Mouse (Mus musculus) brown adipose tissue, adult 24 weeks (tissue): ENCODE results near the gene Hrh2. TPM values are rescaled to one million over a fixed set of nuclear protein-coding genes. Genes with fewer than 3 reads are reported as not detected.

Experiments used
- H3K27ac ChIP-seq: fragments of 200-500 bp; replicated peaks from 2 replicates; pipeline ENCODE4 v1.5.1; 2012; ENCODE audit warnings: low read depth, mild to moderate bottlenecking, low read length
- H3K4me1 ChIP-seq: fragments of 200-500 bp; 2 replicates; pipeline ENCODE4 v1.6.1; 2012; ENCODE audit warnings: low read length, mixed read lengths; ENCODE audit not compliant: control insufficient read depth, insufficient read depth, insufficient read length
- H3K4me3 ChIP-seq: fragments of 200-500 bp; 2 replicates; pipeline ENCODE4 v1.5.1; 2012; ENCODE audit warnings: low read depth, mild to moderate bottlenecking, low read length, moderate library complexity; ENCODE audit not compliant: insufficient read depth
- polyA plus RNA-seq: library from polyadenylated mRNA; stranded (reverse); fragments of >200 nt; gene quantifications from 2 replicates; pipeline ENCODE4 v1.2.4, GENCODE M21; 2012; ENCODE audit not compliant: missing spikeins, insufficient read depth, insufficient read length

The Hrh2 gene
- polyA plus RNA-seq, 1 experiment: 0.87 TPM

GRCm38 (mm10) chr13:54188190-54188706 lies 3.7 kb upstream of the Hrh2 start:
- Histone ChIP-seq H3K4me3 (no peak overlapping the region), H3K27ac (no peak overlapping the region), H3K4me1 (no peaks in the 10 kb centered on the region)

- peaks cover 5% of the 10 kb centered on the region for H3K4me1 ChIP-seq
- no peak overlapping the region for H3K27ac ChIP-seq
- H3K4me3 ChIP-seq: no peak overlapping the region
Measured at GRCm38 (mm10) chr13:54189896-54190295, 2.0 kb upstream of the Hrh2 start.

- Histone ChIP-seq H3K27ac (no peak overlapping the region), H3K4me3 (no peak overlapping the region), H3K4me1 (peaks cover 5% of the 10 kb centered on the region)
Measured at GRCm38 (mm10) chr13:54191181-54191580, 748 bp upstream of the Hrh2 start.

DNA sequence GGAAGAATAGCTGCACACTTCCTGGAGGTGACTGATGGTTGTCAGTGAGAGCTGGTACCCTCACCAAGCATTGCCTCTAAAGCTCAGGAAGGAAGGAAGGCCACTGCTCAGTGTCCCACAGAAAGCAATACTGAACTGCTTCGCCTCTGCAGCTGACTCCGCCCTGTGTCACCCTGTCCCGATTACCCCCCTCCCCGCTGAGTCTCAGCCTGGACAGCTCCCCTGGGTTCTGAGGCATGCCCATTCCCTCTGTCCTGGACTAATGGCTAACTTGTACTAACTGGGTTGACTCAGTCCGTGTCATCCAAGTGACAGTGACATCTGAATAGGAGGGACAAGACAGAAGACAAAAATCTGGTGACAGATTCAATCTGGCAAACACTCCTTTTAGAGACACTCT lies 1.7 kb downstream of the Hrh2 start:
- H3K4me3 ChIP-seq: peak overlapping the region; percentile 65
- peak overlapping the region; percentile 41; the same call in 1 of the 2 replicates for H3K27ac ChIP-seq

GRCm38 (mm10) chr13:54199000-54199399 lies 7.1 kb downstream of the Hrh2 start:
- no peaks in the 10 kb centered on the region; the same call in 1 of the 2 replicates for H3K4me1 ChIP-seq
- H3K4me3 ChIP-seq: no peak overlapping the region
- H3K27ac ChIP-seq: no peak overlapping the region

More for the DNA sequence above, 1.7 kb downstream of the Hrh2 start:
- H3K4me1 ChIP-seq: peaks cover 5% of the 10 kb centered on the region

DNA sequence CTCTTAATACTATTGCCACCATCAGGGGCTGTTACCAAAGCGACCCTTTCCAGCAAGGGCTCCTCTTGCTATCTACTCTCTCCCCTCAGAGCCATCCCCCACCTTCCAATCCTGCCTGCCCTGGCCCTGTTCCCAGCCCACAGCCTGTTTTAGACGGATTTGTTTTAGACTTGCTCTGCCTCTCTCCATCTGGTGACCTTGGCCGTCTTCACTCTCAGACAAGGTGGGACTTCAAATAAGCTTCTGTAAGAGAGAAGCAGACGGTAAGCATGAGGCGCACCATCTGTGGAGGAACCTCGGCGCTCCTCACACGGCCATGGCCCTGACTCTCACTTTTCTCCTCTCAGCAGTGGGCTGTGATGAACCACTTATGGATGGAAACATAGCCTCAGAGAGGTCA lies 10.5 kb downstream of the Hrh2 start:
- peaks cover 14% of the 10 kb centered on the region for H3K4me1 ChIP-seq
- H3K4me3 ChIP-seq: no peak overlapping the region
- H3K27ac ChIP-seq: no peak overlapping the region

DNA sequence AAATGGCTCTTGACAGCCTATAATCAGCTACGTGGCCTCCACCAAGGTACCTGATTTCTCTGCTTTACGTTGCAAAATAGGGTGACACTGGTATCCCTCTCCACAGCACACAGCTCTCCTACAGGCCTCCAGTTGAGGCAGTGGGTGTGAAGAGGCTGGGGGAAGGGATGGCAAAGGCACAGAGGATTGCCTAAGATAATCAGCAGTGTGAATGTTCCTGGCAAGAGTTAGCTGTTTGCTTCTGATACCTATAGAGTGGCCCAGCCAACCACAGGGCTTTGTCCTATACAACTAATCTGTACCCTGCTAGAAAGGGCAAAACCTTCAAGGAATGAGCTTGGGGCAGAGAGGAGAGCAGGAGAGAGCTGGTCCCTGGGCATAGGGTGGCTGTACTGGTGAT lies 11.5 kb downstream of the Hrh2 start:
- Histone ChIP-seq H3K27ac (no peak overlapping the region), H3K4me3 (no peak overlapping the region), H3K4me1 (peaks cover 16% of the 10 kb centered on the region)

GRCm38 (mm10) chr13:54205195-54205594 lies 13.3 kb downstream of the Hrh2 start:
- Histone ChIP-seq H3K27ac (no peak overlapping the region), H3K4me3 (no peak overlapping the region), H3K4me1 (peaks cover 17% of the 10 kb centered on the region)

DNA sequence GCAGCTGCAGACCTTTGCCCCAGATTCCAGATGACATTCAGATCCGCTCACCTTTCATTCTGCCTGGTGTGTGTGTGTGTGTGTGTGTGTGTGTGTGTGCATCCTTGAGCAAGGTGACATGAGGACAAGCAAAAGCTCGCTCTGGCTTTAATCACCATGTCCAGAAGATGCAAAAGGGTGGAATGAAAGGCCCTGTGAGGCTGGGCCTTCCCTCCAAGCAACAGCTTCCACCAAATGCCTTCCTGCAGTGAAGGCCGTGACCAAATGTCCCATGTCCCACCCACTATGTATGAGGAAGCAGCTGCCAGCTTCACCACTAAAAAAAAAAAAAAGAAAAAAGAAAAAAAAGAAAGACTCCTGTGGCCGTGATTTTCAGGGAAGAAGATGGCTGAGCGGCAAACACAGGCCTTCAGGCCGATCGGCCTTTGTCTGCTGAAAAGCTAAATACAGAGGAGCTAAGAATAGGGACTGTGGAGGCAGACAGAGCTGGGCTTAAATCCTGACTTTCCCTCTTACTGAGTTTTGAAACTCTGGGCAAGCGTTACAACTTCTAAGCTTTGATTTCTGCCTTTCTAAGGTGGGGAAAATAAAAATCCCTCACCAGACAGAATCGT lies 14.3 kb downstream of the Hrh2 start:
- no peak overlapping the region for H3K4me3 ChIP-seq
- peaks cover 17% of the 10 kb centered on the region for H3K4me1 ChIP-seq
- 0 out of 2 replicates have a peak overlapping the region, but pooled peaks have one; percentile 15 for H3K27ac ChIP-seq

DNA sequence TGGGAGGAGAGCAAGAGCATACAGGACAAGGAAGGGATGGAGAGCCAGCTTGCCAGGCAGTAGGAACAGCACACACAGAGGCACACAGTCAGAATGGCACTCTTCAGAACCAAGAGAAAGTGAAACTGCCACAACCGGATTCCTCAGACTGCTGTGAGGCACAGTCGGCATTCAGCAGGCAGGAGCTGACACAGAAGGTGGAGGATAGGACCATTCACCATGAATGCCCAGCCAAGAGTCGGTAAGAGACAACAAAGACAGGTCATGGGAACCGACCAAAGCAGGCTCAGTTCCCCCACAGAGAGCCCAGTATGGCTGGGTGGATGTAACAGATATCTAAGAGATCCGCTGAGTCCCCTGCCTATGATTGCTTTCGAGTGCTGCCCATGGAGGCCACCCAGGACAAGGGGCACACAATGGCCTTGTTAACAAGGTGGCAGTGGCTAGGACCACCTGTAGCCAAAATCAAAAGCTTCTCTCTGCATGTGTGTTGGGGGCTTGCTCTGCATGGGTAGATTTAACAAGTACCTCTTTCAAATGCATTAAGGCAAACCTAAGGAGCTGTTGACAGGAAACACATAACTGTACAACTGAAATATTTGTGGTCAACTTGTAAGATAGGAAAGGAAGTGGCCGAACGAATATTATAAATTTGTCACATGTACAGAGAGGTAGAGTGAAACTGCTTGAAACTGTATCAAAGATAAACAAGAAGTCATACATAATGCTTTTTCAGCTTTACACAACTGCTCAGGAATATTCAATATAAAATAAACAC lies 17.7 kb downstream of the Hrh2 start:
- Histone ChIP-seq H3K4me1 (peaks cover 17% of the 10 kb centered on the region), H3K27ac (peak overlapping the region; percentile 67), H3K4me3 (peak overlapping the region; percentile 45)

GRCm38 (mm10) chr13:54211528-54212488 lies 19.9 kb downstream of the Hrh2 start:
- H3K4me3 ChIP-seq: no peak overlapping the region
- H3K4me1 ChIP-seq: peaks cover 15% of the 10 kb centered on the region
- no peak overlapping the region for H3K27ac ChIP-seq

DNA sequence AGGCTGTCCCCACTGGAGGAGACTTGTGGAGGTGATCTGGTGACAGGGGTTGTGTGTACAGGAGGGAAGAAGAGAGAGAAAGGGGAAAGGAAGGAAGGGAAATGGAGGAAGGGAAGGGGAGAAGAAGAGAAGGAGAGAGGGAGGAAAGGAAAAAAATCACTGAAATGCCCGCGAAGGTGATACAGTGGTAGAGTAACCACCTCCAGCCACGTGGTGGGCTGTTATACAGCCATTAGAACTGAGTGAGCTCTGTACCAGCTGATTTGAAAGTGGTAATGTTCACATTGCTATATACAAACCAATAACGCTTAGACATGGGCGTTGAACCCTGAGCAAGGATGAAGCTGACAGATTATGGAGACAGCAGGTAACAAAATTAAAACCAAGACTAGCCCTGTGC lies 20.6 kb downstream of the Hrh2 start:
- Histone ChIP-seq H3K4me1 (peaks cover 8% of the 10 kb centered on the region; the same call in 1 of the 2 replicates), H3K27ac (no peak overlapping the region), H3K4me3 (no peak overlapping the region)

- H3K4me1 ChIP-seq: 0 out of 2 replicates have a peak, but pooled peaks cover 6% of the 10 kb centered on the region
- no peak overlapping the region for H3K4me3 ChIP-seq
- H3K27ac ChIP-seq: no peak overlapping the region
Measured at GRCm38 (mm10) chr13:54215266-54215665, 23.3 kb downstream of the Hrh2 start.

GRCm38 (mm10) chr13:54215777-54216316 lies 23.9 kb downstream of the Hrh2 start:
- H3K27ac ChIP-seq: no peak overlapping the region
- H3K4me1 ChIP-seq: 0 out of 2 replicates have a peak, but pooled peaks cover 6% of the 10 kb centered on the region
- H3K4me3 ChIP-seq: no peak overlapping the region
